Mouse (Mus musculus) G1E (cell line): Measurements from ENCODE around the gene Slc16a9.

Source experiments
- CTCF ChIP-seq: IDR thresholded peaks from 2 replicates; pipeline ENCODE4 v1.5.1; 2012; ENCODE audit warnings: low read depth, low read length, inconsistent platforms, mixed read lengths
- POLR2AphosphoS5 ChIP-seq: IDR thresholded peaks from 2 replicates; pipeline ENCODE4 v1.6.1; 2012; ENCODE audit warnings: low read depth, low read length, inconsistent platforms; ENCODE audit not compliant: insufficient replicate concordance

- TF ChIP-seq POLR2AphosphoS5 (no peak), CTCF (no peak)
These were observed 2.0 kb upstream of the Slc16a9 start for GRCm38 (mm10) chr10:70242751-70243444.
